Mouse (Mus musculus): Measurements from ENCODE around the gene Anapc1.

Anapc1 gene

GRCm38 (mm10) chr2:128566304-128567147 is 120.7 kb downstream of the Anapc1 start:
- no peak for DNase-seq (ENCODE audit: low spot score)

- DNase-seq (ENCODE audit: low spot score), result no peak
Measured at GRCm38 (mm10) chr2:128565904-128566303, 121.3 kb downstream of the Anapc1 start.

DNA sequence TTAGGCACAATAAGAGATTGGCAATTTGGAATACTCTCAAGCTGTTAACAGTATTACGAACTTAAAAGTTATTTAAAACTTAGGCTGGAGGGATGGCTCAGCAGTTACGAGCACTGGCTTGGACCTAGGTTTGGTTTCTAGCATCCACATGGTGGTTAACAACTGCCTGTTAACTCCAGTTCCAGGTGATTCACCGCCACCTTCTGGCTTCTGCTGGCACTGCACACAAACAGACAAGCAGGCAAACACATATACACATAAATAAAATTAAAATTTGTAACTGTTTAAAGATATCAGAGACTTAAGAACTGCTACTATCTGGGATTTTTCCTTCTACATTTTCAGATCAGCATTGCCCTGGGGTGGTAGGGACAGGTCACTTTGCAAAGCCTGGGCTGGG is 123.0 kb downstream of the Anapc1 start:
- no peak for DNase-seq (ENCODE audit: low spot score)

All from c-Kit-positive CD71-positive TER-119-positive erythroid progenitor cells, embryonic 14.5 days (primary cell).